ENCODE assay signal across 23 mouse cellular contexts in genomic region chr19:25611876-25612805, GRCm38 (mm10). TPM values are rescaled to one million over a fixed set of nuclear protein-coding genes. Genes with fewer than 3 reads are reported as not detected.
DNase-seq lines count a peak whose midpoint lies in the region; ATAC-seq and TF ChIP-seq lines count a peak whose summit lies in the region.
"Had no signal": no experiment of that assay in that cellular context is flagged by ENCODE, and none has a peak within 500 bp of the region (broad histone marks: within the 10 kb centered on the region; RNA-seq: fewer than 3 reads in every experiment).

No protein-coding gene starts in this region.

- peaks cover 93% of the 10 kb centered on the region for H3K4me1 ChIP-seq in forebrain, embryonic 10.5 days
- H3K4me1 ChIP-seq in forebrain, postnatal 0 days (ENCODE audit: insufficient read depth), result peaks cover 6% of the 10 kb centered on the region
- H3K4me1 ChIP-seq in midbrain, embryonic 12.5 days, result peaks cover 18% of the 10 kb centered on the region
- peaks cover 5% of the 10 kb centered on the region; the same call in 1 of the 2 replicates for H3K4me1 ChIP-seq in midbrain, postnatal 0 days (ENCODE audit: insufficient read depth, low read length)
- H3K4me1 ChIP-seq in forebrain, embryonic 11.5 days (replicated peaks; ENCODE audit: control insufficient read depth, insufficient read depth, low read length), result peaks cover 17% of the 10 kb centered on the region
- peaks cover 9% of the 10 kb centered on the region; the same call in 1 of the 2 replicates for H3K4me1 ChIP-seq in midbrain, embryonic 14.5 days (ENCODE audit: control insufficient read depth, insufficient read depth, low read length)

- peaks cover 100% of the 10 kb centered on the region for H3K27me3 ChIP-seq in forebrain, embryonic 10.5 days (ENCODE audit: poor library complexity, severe bottlenecking)
- H3K27me3 ChIP-seq in forebrain, postnatal 0 days (ENCODE audit: insufficient read depth, low read length), result peaks cover 76% of the 10 kb centered on the region
- peaks cover 97% of the 10 kb centered on the region for H3K27me3 ChIP-seq in midbrain, embryonic 12.5 days
- H3K27me3 ChIP-seq in midbrain, postnatal 0 days (ENCODE audit: insufficient read depth, low read length), result peaks cover 81% of the 10 kb centered on the region
- peaks cover 66% of the 10 kb centered on the region for H3K27me3 ChIP-seq in forebrain, embryonic 11.5 days (ENCODE audit: control insufficient read depth, insufficient read depth, low read length)
- peaks cover 95% of the 10 kb centered on the region for H3K27me3 ChIP-seq in midbrain, embryonic 14.5 days (ENCODE audit: control insufficient read depth, insufficient read depth, low read length)

- H3K36me3 ChIP-seq in forebrain, embryonic 10.5 days (replicated peaks), result no peaks in the 10 kb centered on the region
- H3K36me3 ChIP-seq in forebrain, postnatal 0 days (ENCODE audit: insufficient read depth), result no peaks in the 10 kb centered on the region
- H3K36me3 ChIP-seq in midbrain, embryonic 12.5 days, result no peaks in the 10 kb centered on the region
- H3K36me3 ChIP-seq in midbrain, postnatal 0 days (ENCODE audit: insufficient read depth, low read length), result no peaks in the 10 kb centered on the region
- H3K36me3 ChIP-seq in forebrain, embryonic 11.5 days (ENCODE audit: control insufficient read depth, insufficient read depth, low read length), result no peaks in the 10 kb centered on the region
- no peaks in the 10 kb centered on the region for H3K36me3 ChIP-seq in midbrain, embryonic 14.5 days (ENCODE audit: control insufficient read depth, insufficient read depth, low read length)
- H3K36me3 ChIP-seq: G1E; limb, embryonic 13.5 days; liver, embryonic 13.5 days had no signal

- peak overlapping the region; percentile 96 for H3K27ac ChIP-seq in forebrain, embryonic 10.5 days
- no peak overlapping the region for H3K27ac ChIP-seq in forebrain, postnatal 0 days (ENCODE audit: low read depth, low read length)
- H3K27ac ChIP-seq in midbrain, embryonic 12.5 days (replicated peaks), result no peak overlapping the region
- H3K27ac ChIP-seq in midbrain, postnatal 0 days (ENCODE audit: low read depth, low read length), result no peak overlapping the region
- peak overlapping the region; percentile 88; the same call in 1 of the 2 replicates for H3K27ac ChIP-seq in forebrain, embryonic 11.5 days (ENCODE audit: low read depth, low read length)
- no peak overlapping the region for H3K27ac ChIP-seq in midbrain, embryonic 14.5 days (replicated peaks; ENCODE audit: low read depth, low read length)
- H3K27ac ChIP-seq: limb, embryonic 13.5 days; liver, embryonic 13.5 days; macrophage had no signal

- peak; percentile 38 for DNase-seq in forebrain, embryonic 10.5 days (ENCODE audit: extremely low spot score, low spot score)
- no peak for DNase-seq in forebrain, postnatal 0 days
- DNase-seq in midbrain, postnatal 0 days (ENCODE audit: low spot score), result no peak
- DNase-seq in forebrain, embryonic 11.5 days (ENCODE audit: low spot score), result peak; percentile 50
- DNase-seq in midbrain, embryonic 14.5 days, result peak; percentile 23
- no peak for DNase-seq in right cerebral cortex, postnatal 4 days
- DNase-seq in gastrocnemius, adult 8-10 months (ENCODE audit: low spot score in 2 of 2), result no peak
- DNase-seq: adrenal gland, postnatal 14 days; cerebellum, adult 11 months; heart, postnatal 36 days; kidney, adult 11 months; liver, embryonic 13.5 days; lung, embryonic 14.5 days; thymus, adult 2 months had no signal

- ATAC-seq in forebrain, postnatal 0 days, result no peak
- ATAC-seq in midbrain, embryonic 12.5 days (ENCODE audit: low FRiP score, low read depth), result no peak
- ATAC-seq in midbrain, postnatal 0 days (ENCODE audit: low FRiP score), result no peak
- ATAC-seq in forebrain, embryonic 11.5 days (replicated peaks; ENCODE audit: low FRiP score), result no peak
- ATAC-seq in midbrain, embryonic 14.5 days (ENCODE audit: low FRiP score, low TSS enrichment), result no peak
- ATAC-seq: activated CD4-positive, CD25-positive, alpha-beta regulatory T cell, adult 4 months had no signal

- no peak overlapping the region for H3K4me2 ChIP-seq in forebrain, postnatal 0 days (ENCODE audit: low read depth)
- 0 out of 2 replicates have a peak overlapping the region, but pooled peaks have one; percentile 9 for H3K4me2 ChIP-seq in midbrain, embryonic 12.5 days (replicated peaks)
- H3K4me2 ChIP-seq in midbrain, postnatal 0 days (ENCODE audit: low read depth, low read length, poor library complexity, severe bottlenecking), result no peak overlapping the region
- peak overlapping the region; percentile 57 for H3K4me2 ChIP-seq in forebrain, embryonic 11.5 days (ENCODE audit: low read depth, low read length, severe bottlenecking)
- H3K4me2 ChIP-seq in midbrain, embryonic 14.5 days (ENCODE audit: low read length), result no peak overlapping the region

- H3K9me3 ChIP-seq in forebrain, embryonic 10.5 days, result no peaks in the 10 kb centered on the region
- no peaks in the 10 kb centered on the region for H3K9me3 ChIP-seq in forebrain, postnatal 0 days (ENCODE audit: low read length)
- H3K9me3 ChIP-seq in midbrain, embryonic 12.5 days, result no peaks in the 10 kb centered on the region
- H3K9me3 ChIP-seq in midbrain, postnatal 0 days (ENCODE audit: low read length), result no peaks in the 10 kb centered on the region
- H3K9me3 ChIP-seq in forebrain, embryonic 11.5 days (ENCODE audit: control insufficient read depth, low read length), result no peaks in the 10 kb centered on the region
- H3K9me3 ChIP-seq in midbrain, embryonic 14.5 days (ENCODE audit: control insufficient read depth, low read length), result no peaks in the 10 kb centered on the region
- H3K9me3 ChIP-seq: limb, embryonic 13.5 days; liver, embryonic 13.5 days had no signal

- 2% methylated on average over 16 of the region's 16 CpGs for WGBS in forebrain, embryonic 10.5 days
- WGBS in forebrain, postnatal 0 days, result 10% methylated on average over 16 of the region's 16 CpGs
- WGBS in midbrain, embryonic 12.5 days, result 3% methylated on average over 16 of the region's 16 CpGs
- WGBS in midbrain, postnatal 0 days, result 6% methylated on average over 16 of the region's 16 CpGs
- WGBS in forebrain, embryonic 11.5 days, result 1% methylated on average over 16 of the region's 16 CpGs
- 4% methylated on average over 16 of the region's 16 CpGs for WGBS in midbrain, embryonic 14.5 days

- no peak for TF ChIP-seq CTCF in forebrain, postnatal 0 days (IDR thresholded peaks at IDR 0.05; ENCODE audit: low read depth)
- TF ChIP-seq CTCF in midbrain, postnatal 0 days (IDR thresholded peaks at IDR 0.05), result no peak

- H3K4me3 ChIP-seq in forebrain, embryonic 10.5 days, result peak overlapping the region; percentile 72
- no peak overlapping the region for H3K4me3 ChIP-seq in forebrain, postnatal 0 days (ENCODE audit: low read depth, low read length)
- peak overlapping the region; percentile 12; the same call in 1 of the 2 replicates for H3K4me3 ChIP-seq in midbrain, embryonic 12.5 days
- no peak overlapping the region for H3K4me3 ChIP-seq in midbrain, postnatal 0 days (ENCODE audit: low read depth, low read length)
- peak overlapping the region; percentile 65 for H3K4me3 ChIP-seq in forebrain, embryonic 11.5 days (ENCODE audit: low read depth, low read length)
- no peak overlapping the region for H3K4me3 ChIP-seq in midbrain, embryonic 14.5 days (replicated peaks; ENCODE audit: low read depth, low read length)

- no peak overlapping the region for H3K9ac ChIP-seq in forebrain, postnatal 0 days
- no peak overlapping the region for H3K9ac ChIP-seq in midbrain, embryonic 12.5 days (replicated peaks)
- no peak overlapping the region for H3K9ac ChIP-seq in midbrain, postnatal 0 days (replicated peaks; ENCODE audit: low read length, poor library complexity, severe bottlenecking)
- H3K9ac ChIP-seq in forebrain, embryonic 11.5 days (ENCODE audit: low read length), result peak overlapping the region; percentile 91
- H3K9ac ChIP-seq in midbrain, embryonic 14.5 days (replicated peaks; ENCODE audit: low read length), result no peak overlapping the region
- H3K9ac ChIP-seq: liver, embryonic 13.5 days; lung, embryonic 14.5 days had no signal

RNA-seq across cellular contexts. Expression of gene Dmrt3, which starts 2.0 kb away (rescaled TPM):
- 11.0 and 13.4 TPM in 2 replicates for polyA plus RNA-seq in forebrain, embryonic 10.5 days (2016; fragmentation: Nextera tagmentation; extraction: Ambion mirVana)
- 1.5 and 1.8 TPM in 2 replicates for total RNA-seq in forebrain, postnatal 0 days (2014; rRNA removed)
- polyA plus RNA-seq in forebrain, postnatal 0 days (2015; fragmentation: Nextera tagmentation; extraction: Ambion mirVana), result 1.5 and 2.1 TPM in 2 replicates
- 1.0 and 2.9 TPM in 2 replicates for polyA plus RNA-seq in midbrain, embryonic 12.5 days (2016; fragmentation: Nextera tagmentation; extraction: Ambion mirVana)
- total RNA-seq in midbrain, postnatal 0 days (2014; rRNA removed), result 0.93 TPM in 1 of 2 replicates, not detected in the other
- polyA plus RNA-seq in midbrain, postnatal 0 days (2015; fragmentation: Nextera tagmentation; extraction: Ambion mirVana), result 0.06 TPM in 1 of 2 replicates, not detected in the other
- 21.8 and 23.8 TPM in 2 replicates for polyA plus RNA-seq in forebrain, embryonic 11.5 days (2014; fragmentation: Nextera tagmentation; extraction: Ambion mirVana)
- 0.54 TPM in 1 of 2 replicates, not detected in the other for polyA plus RNA-seq in midbrain, embryonic 14.5 days (2014; fragmentation: Nextera tagmentation; extraction: Ambion mirVana)
- total RNA-seq in gastrocnemius, adult 8-10 months (2022), result not detected
- total RNA-seq: adrenal gland, postnatal 14 days; gastrocnemius, adult 18-20 months; granulocyte monocyte progenitor cell, adult 5-6 weeks; heart, postnatal 36 days; monocyte, adult 5-6 weeks had no signal
- polyA plus RNA-seq: activated CD4-positive, CD25-positive, alpha-beta regulatory T cell, adult 4 months; G1E; kidney, embryonic 16.5 days; liver, embryonic 13.5 days; macrophage had no signal

Comparison
In these comparisons a context has a peak if more than half of its experiments do, and no peak if none do; other contexts are left out.
1. DNase-seq: peak in forebrain, embryonic 10.5 days (single experiment), forebrain, embryonic 11.5 days (single experiment) and midbrain, embryonic 14.5 days (single experiment); none in forebrain, postnatal 0 days (single experiment), midbrain, postnatal 0 days (single experiment), right cerebral cortex, postnatal 4 days (single experiment) and gastrocnemius, adult 8-10 months (0 of 2).
2. H3K27ac ChIP-seq: peak in forebrain, embryonic 10.5 days (single experiment) and forebrain, embryonic 11.5 days (single experiment); none in forebrain, postnatal 0 days (single experiment), midbrain, embryonic 12.5 days (single experiment), midbrain, postnatal 0 days (single experiment) and midbrain, embryonic 14.5 days (single experiment).
3. H3K4me3 ChIP-seq: peak in forebrain, embryonic 10.5 days (single experiment), midbrain, embryonic 12.5 days (single experiment) and forebrain, embryonic 11.5 days (single experiment); none in forebrain, postnatal 0 days (single experiment), midbrain, postnatal 0 days (single experiment) and midbrain, embryonic 14.5 days (single experiment).
4. H3K4me2 ChIP-seq: peak in midbrain, embryonic 12.5 days (single experiment) and forebrain, embryonic 11.5 days (single experiment); none in forebrain, postnatal 0 days (single experiment), midbrain, postnatal 0 days (single experiment) and midbrain, embryonic 14.5 days (single experiment).